Mouse (Mus musculus) liver, adult 2 months (tissue): ENCODE measurements around the gene Ncmap.

Experiments used
- CTCF ChIP-seq: fragments of 200-500 bp; IDR thresholded peaks from 2 replicates; pipeline ENCODE4 v1.5.1; 2011; ENCODE audit warnings: low read depth, low read length, control low read depth
- POLR2A ChIP-seq: fragments of 200-500 bp; IDR thresholded peaks from 2 replicates; pipeline ENCODE4 v1.6.1; 2011; ENCODE audit warnings: low read length, control low read depth; ENCODE audit not compliant: insufficient read depth; ENCODE audit errors: extremely low read depth

- no peak for TF ChIP-seq POLR2A
- TF ChIP-seq CTCF = no peak
Measured at GRCm38 (mm10) chr4:135426587-135426986, 28.6 kb upstream of the Ncmap start.
